Mouse (Mus musculus) MEL (cell line): ENCODE data around the gene Ccr1l1. TPM values are rescaled to one million over a fixed set of nuclear protein-coding genes. Genes with fewer than 3 reads are reported as not detected.

Experiments
- DNase-seq: peaks from one replicate; pipeline ENCODE4 v3.0.0; 2011; ENCODE audit warnings: low read depth, low spot score
- H3K27ac ChIP-seq: 2 replicates; pipeline ENCODE4 v1.5.1; 2012; ENCODE audit warnings: low read depth, mild to moderate bottlenecking, control low read depth, low read length, moderate library complexity; ENCODE audit not compliant: control insufficient read depth
- H3K27me3 ChIP-seq, 2 experiments: fragments of 150-350 bp in 1 of 2; sonication (generic) in 1 of 2; 2 replicates each; pipeline ENCODE4 v1.6.1; 2012; ENCODE audit warnings: low read length in 2 of 2, mild to moderate bottlenecking in 2 of 2, improper control_type of control experiment in 1 of 2, moderate library complexity in 1 of 2; ENCODE audit not compliant: insufficient read depth in 2 of 2, control insufficient read depth in 1 of 2
- H3K36me3 ChIP-seq, 2 experiments: 2 replicates each; pipeline ENCODE4 v1.6.1; 2012 to 2014; ENCODE audit warnings: low read length in 2 of 2, improper control_type of control experiment in 1 of 2, inconsistent platforms in 1 of 2, mild to moderate bottlenecking in 1 of 2; ENCODE audit not compliant: insufficient read depth in 2 of 2, control insufficient read depth in 1 of 2
- H3K4me1 ChIP-seq, 2 experiments: fragments of 150-350 bp in 1 of 2; sonication (generic) in 1 of 2; 2 replicates each; pipeline ENCODE4 v1.6.1; 2012; ENCODE audit warnings: low read length in 2 of 2, improper control_type of control experiment in 1 of 2, mild to moderate bottlenecking in 1 of 2; ENCODE audit not compliant: insufficient read depth in 2 of 2, control insufficient read depth in 1 of 2
- H3K4me3 ChIP-seq, 2 experiments: fragments of 150-350 bp in 1 of 2; sonication (generic) in 1 of 2; 2 replicates each; pipeline ENCODE4 v1.5.1; 2012; ENCODE audit warnings: low read depth in 2 of 2, low read length in 2 of 2, mild to moderate bottlenecking in 2 of 2, moderate library complexity in 2 of 2, control low read depth in 1 of 2, improper control_type of control experiment in 1 of 2; ENCODE audit not compliant: control insufficient read depth in 1 of 2, insufficient read depth in 1 of 2
- H3K79me2 ChIP-seq: 2 replicates; pipeline ENCODE4 v1.6.1; 2012; ENCODE audit warnings: mild to moderate bottlenecking, low read length, moderate library complexity; ENCODE audit not compliant: control insufficient read depth, poor library complexity, insufficient read depth
- H3K9ac ChIP-seq: 2 replicates; pipeline ENCODE4 v1.6.1; 2012; ENCODE audit warnings: low read depth, mild to moderate bottlenecking, control low read depth, low read length, moderate library complexity; ENCODE audit not compliant: control insufficient read depth, poor library complexity, severe bottlenecking
- H3K9me3 ChIP-seq: fragments of 150-350 bp; sonication (generic); replicated peaks from 2 replicates; pipeline ENCODE4 v1.6.1; 2012; ENCODE audit warnings: mild to moderate bottlenecking, low read length, improper control_type of control experiment, moderate library complexity; ENCODE audit not compliant: insufficient read depth
- CHD2 ChIP-seq: IDR thresholded peaks from 2 replicates; pipeline ENCODE4 v1.6.1; 2011; ENCODE audit warnings: low read length, improper control_type of control experiment
- CTCF ChIP-seq, 3 experiments: IDR thresholded peaks in 2 of 3; conservative IDR thresholded peaks in 1 of 3; 2 replicates each; pipeline ENCODE4 v1.5.1; 2011 to 2012; ENCODE audit warnings: low read length in 3 of 3, low read depth in 2 of 3, mild to moderate bottlenecking in 2 of 3, improper control_type of control experiment in 1 of 3, inconsistent platforms in 1 of 3, mixed read lengths in 1 of 3, moderate library complexity in 1 of 3; ENCODE audit not compliant: control insufficient read depth in 1 of 3, insufficient read depth in 1 of 3, poor library complexity in 1 of 3, severe bottlenecking in 1 of 3
- ELF1 ChIP-seq: IDR thresholded peaks from 2 replicates; pipeline ENCODE4 v1.6.1; 2014; ENCODE audit warnings: low read depth, mild to moderate bottlenecking, inconsistent platforms, low read length, improper control_type of control experiment, moderate library complexity
- EP300 ChIP-seq, 2 experiments: IDR thresholded peaks; 2 replicates each; pipeline ENCODE4 v1.6.1; 2011; ENCODE audit warnings: improper control_type of control experiment in 2 of 2, low read length in 2 of 2, low read depth in 1 of 2, mild to moderate bottlenecking in 1 of 2
- GABPA ChIP-seq: IDR thresholded peaks from 2 replicates; pipeline ENCODE4 v1.6.1; 2012; ENCODE audit warnings: low read depth, mild to moderate bottlenecking, inconsistent platforms, low read length, improper control_type of control experiment, moderate library complexity
- GATA1 ChIP-seq: IDR thresholded peaks from 2 replicates; pipeline ENCODE4 v1.6.1; 2011; ENCODE audit warnings: low read depth, low read length, improper control_type of control experiment
- JUND ChIP-seq: IDR thresholded peaks from 2 replicates; pipeline ENCODE4 v1.6.1; 2011; ENCODE audit warnings: low read depth, mild to moderate bottlenecking, improper control_type of control experiment, low read length
- KAT2A ChIP-seq: conservative IDR thresholded peaks from 2 replicates; pipeline ENCODE4 v1.6.1; 2012; ENCODE audit warnings: low read depth, low read length, improper control_type of control experiment, inconsistent platforms
- MAFK ChIP-seq: IDR thresholded peaks from 2 replicates; pipeline ENCODE4 v1.6.1; 2011; ENCODE audit warnings: low read depth, mild to moderate bottlenecking, low read length, improper control_type of control experiment, borderline replicate concordance
- MAX ChIP-seq: IDR thresholded peaks from 2 replicates; pipeline ENCODE4 v1.6.1; 2011; ENCODE audit warnings: low read length, improper control_type of control experiment
- MAZ ChIP-seq: IDR thresholded peaks from 2 replicates; pipeline ENCODE4 v1.6.1; 2012; ENCODE audit warnings: low read depth, mild to moderate bottlenecking, inconsistent platforms, low read length, improper control_type of control experiment
- MXI1 ChIP-seq: IDR thresholded peaks from 2 replicates; pipeline ENCODE4 v1.6.1; 2011; ENCODE audit warnings: mild to moderate bottlenecking, low read depth, low read length, improper control_type of control experiment
- MYC ChIP-seq: IDR thresholded peaks from 2 replicates; pipeline ENCODE4 v1.6.1; 2011; ENCODE audit warnings: low read depth, mild to moderate bottlenecking, low read length, improper control_type of control experiment, moderate library complexity
- NELFE ChIP-seq: IDR thresholded peaks from 2 replicates; pipeline ENCODE4 v1.6.1; 2011; ENCODE audit warnings: low read depth, low read length, improper control_type of control experiment
- POLR2AphosphoS5 ChIP-seq: IDR thresholded peaks from 2 replicates; pipeline ENCODE4 v1.6.1; 2012; ENCODE audit warnings: low read depth, borderline replicate concordance, mild to moderate bottlenecking, inconsistent platforms, low read length, moderate library complexity, mixed read lengths
- RAD21 ChIP-seq: IDR thresholded peaks from 2 replicates; pipeline ENCODE4 v1.6.1; 2011; ENCODE audit warnings: mild to moderate bottlenecking, low read depth, low read length, improper control_type of control experiment
- RCOR1 ChIP-seq: IDR thresholded peaks from 2 replicates; pipeline ENCODE4 v1.6.1; 2012; ENCODE audit warnings: low read depth, mild to moderate bottlenecking, inconsistent platforms, low read length, improper control_type of control experiment
- SIN3A ChIP-seq: IDR thresholded peaks from 2 replicates; pipeline ENCODE4 v1.6.1; 2012; ENCODE audit warnings: low read length, improper control_type of control experiment, inconsistent platforms
- TBP ChIP-seq: IDR thresholded peaks from 2 replicates; pipeline ENCODE4 v1.8.0; 2011; ENCODE audit warnings: low read depth, low read length, improper control_type of control experiment
- TCF12 ChIP-seq: IDR thresholded peaks from 2 replicates; pipeline ENCODE4 v1.6.1; 2014; ENCODE audit warnings: low read depth, mild to moderate bottlenecking, inconsistent platforms, low read length, improper control_type of control experiment, moderate library complexity
- UBTF ChIP-seq: IDR thresholded peaks from 2 replicates; pipeline ENCODE4 v1.6.1; 2012; ENCODE audit warnings: low read depth, mild to moderate bottlenecking, inconsistent platforms, low read length, improper control_type of control experiment, moderate library complexity, borderline replicate concordance; ENCODE audit not compliant: insufficient read depth
- USF1 ChIP-seq: IDR thresholded peaks from 2 replicates; pipeline ENCODE4 v1.6.1; 2014; ENCODE audit warnings: low read depth, mild to moderate bottlenecking, inconsistent platforms, low read length, improper control_type of control experiment, moderate library complexity
- ZNF384 ChIP-seq: IDR thresholded peaks from 2 replicates; pipeline ENCODE4 v1.6.1; 2012; ENCODE audit warnings: low read depth, mild to moderate bottlenecking, inconsistent platforms, low read length, improper control_type of control experiment
- polyA plus RNA-seq, 2 experiments: library from polyadenylated mRNA; stranded (reverse) in 1 of 2; unstranded in 1 of 2; fragments of >175 nt in 1 of 2; fragments of >200 nt in 1 of 2; gene quantifications; 2 replicates each; pipeline versions ENCODE4 v1.2.1 to v1.2.4; 2012; ENCODE audit warnings: low replicate concordance in 2 of 2, low read depth in 1 of 2; ENCODE audit not compliant: insufficient read length in 2 of 2, insufficient read depth in 1 of 2, missing spikeins in 1 of 2
- total RNA-seq: library from RNA; depleted of rRNA; stranded (reverse); fragments of 300-350 nt; gene quantifications from 2 replicates; pipeline ENCODE4 v1.2.3, GENCODE M21; 2012

The Ccr1l1 gene
- total and polyA plus RNA-seq, 3 experiments = not detected

DNA sequence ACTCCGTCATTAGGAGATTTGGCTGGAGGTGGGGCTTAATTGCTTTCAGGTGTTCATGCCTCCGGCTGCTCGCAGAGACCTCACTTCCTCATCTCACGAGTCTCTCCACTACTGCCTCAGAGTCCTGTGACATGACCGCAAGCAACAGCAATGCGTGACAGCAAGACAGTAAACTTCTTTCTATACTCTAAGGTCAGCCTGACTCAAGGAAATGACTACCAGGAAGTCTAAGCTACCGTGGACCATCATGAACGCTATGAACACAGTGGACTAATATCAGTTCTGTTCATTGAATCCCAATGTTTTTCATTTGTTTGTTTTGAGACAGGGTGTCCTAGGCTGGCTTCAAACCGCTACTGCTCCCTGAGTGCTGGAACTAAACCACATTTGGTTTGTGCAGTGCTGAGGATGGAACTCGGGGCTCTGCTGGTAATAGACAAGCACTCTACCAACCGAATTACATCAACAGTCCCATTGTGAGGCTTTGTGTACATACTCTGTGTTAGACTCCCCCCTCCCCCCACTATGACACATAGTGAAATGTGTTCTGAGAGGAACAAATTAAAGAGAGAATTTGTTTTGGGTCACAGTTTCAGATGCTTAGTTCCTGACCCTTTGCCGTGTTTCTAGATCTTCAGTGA lies 50.0 kb downstream of the Ccr1l1 start:
- Histone ChIP-seq H3K9ac (peak overlapping the region; percentile 24), H3K79me2 (no peaks in the 10 kb centered on the region), H3K27ac (peak overlapping the region; percentile 57), H3K4me3 (peak overlapping the region; percentile 22 to 25), H3K36me3 (peaks cover 0 to 48% of the 10 kb centered on the region in 2 experiments; a peak in 2 of 4 replicates), H3K9me3 (no peaks in the 10 kb centered on the region), H3K4me1 (peaks cover 41 to 59% of the 10 kb centered on the region in 2 experiments), H3K27me3 (no peaks in the 10 kb centered on the region)
- TF ChIP-seq GABPA (no peak), POLR2AphosphoS5 (no peak), USF1 (no peak), UBTF (no peak), JUND (no peak), CHD2 (no peak), MAFK (no peak), MAZ (no peak), ZNF384 (no peak), RAD21 (no peak), ELF1 (no peak)
- DNase-seq = peak; percentile 98

DNA sequence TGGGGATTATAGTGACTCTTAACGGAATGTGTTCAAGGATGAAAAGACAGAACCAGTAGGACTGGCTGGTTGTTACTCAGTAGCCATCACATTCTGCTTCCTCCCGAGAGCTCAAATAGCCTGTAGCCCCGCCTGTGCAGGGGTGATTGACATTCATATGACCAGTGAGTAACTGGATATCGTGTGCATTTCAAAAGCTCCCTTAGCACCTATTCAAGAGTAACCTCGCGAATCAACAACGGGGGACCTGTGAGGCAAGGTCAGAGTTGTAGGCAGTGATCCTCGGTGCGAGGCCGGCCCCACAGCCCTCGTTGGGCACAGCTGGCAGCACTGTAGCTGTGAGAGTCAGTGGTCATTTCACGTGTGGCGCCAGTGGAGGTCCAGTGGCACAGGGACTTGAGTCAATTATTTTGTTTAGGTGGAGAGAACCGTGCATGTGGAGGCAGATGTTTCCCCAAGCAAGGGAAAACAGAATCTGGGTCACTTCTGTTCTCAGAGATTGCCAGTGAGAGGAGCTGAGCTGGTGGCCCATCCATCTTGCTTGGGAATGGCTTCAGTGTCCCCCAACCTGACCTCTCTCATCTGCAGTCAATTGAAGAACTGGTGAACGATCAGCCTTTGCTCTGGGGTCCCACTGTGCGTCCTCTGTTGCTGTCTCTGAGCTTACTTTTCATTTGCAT lies 50.8 kb downstream of the Ccr1l1 start:
- H3K4me1 ChIP-seq = peaks cover 38 to 51% of the 10 kb centered on the region in 2 experiments
- no peak for DNase-seq
- no peaks in the 10 kb centered on the region for H3K79me2 ChIP-seq
- H3K9ac ChIP-seq = peak overlapping the region; percentile 24
- peak overlapping the region; percentile 22 to 25 for H3K4me3 ChIP-seq
- peaks cover 0 to 42% of the 10 kb centered on the region in 2 experiments; a peak in 2 of 4 replicates for H3K36me3 ChIP-seq
- H3K9me3 ChIP-seq = no peaks in the 10 kb centered on the region
- no peak for TF ChIP-seq RCOR1
- no peak for TF ChIP-seq KAT2A
- no peak for TF ChIP-seq SIN3A
- no peak for TF ChIP-seq TBP
- TF ChIP-seq MXI1 = no peak
- TF ChIP-seq GABPA = no peak
- TF ChIP-seq CTCF (IDR thresholded peaks at IDR 0.05 in 2 of 3, conservative IDR thresholded peaks at IDR 0.05 in 1 of 3; ENCODE audit: control insufficient read depth in 1 of 3, insufficient read depth in 1 of 3, low read depth in 2 of 3, low read length in 3 of 3, poor library complexity in 1 of 3, severe bottlenecking in 1 of 3) = no peak
- no peak for TF ChIP-seq EP300 (IDR thresholded peaks at IDR 0.05; ENCODE audit: low read depth in 1 of 2, low read length in 2 of 2)
- TF ChIP-seq TCF12 = no peak
- no peak for TF ChIP-seq GATA1
- TF ChIP-seq MYC = no peak
- no peak for TF ChIP-seq MAX
- no peak for TF ChIP-seq NELFE
- no peak for TF ChIP-seq MAZ
- H3K27ac ChIP-seq = peak overlapping the region; percentile 57; the same call in 1 of the 2 replicates
- H3K27me3 ChIP-seq = no peaks in the 10 kb centered on the region
